Mouse (Mus musculus) MEL (cell line): Measurements from ENCODE around the gene Glrx2.

ENCODE experiments used
- CTCF ChIP-seq, 3 experiments: IDR thresholded peaks in 2 of 3; conservative IDR thresholded peaks in 1 of 3; 2 replicates each; pipeline ENCODE4 v1.5.1; 2011 to 2012; ENCODE audit warnings: low read length in 3 of 3, low read depth in 2 of 3, mild to moderate bottlenecking in 2 of 3, improper control_type of control experiment in 1 of 3, inconsistent platforms in 1 of 3, mixed read lengths in 1 of 3, moderate library complexity in 1 of 3; ENCODE audit not compliant: control insufficient read depth in 1 of 3, insufficient read depth in 1 of 3, poor library complexity in 1 of 3, severe bottlenecking in 1 of 3
- E2F4 ChIP-seq: IDR thresholded peaks from 2 replicates; pipeline ENCODE4 v1.6.1; 2011; ENCODE audit warnings: low read depth, low read length, improper control_type of control experiment, borderline replicate concordance
- ELF1 ChIP-seq: IDR thresholded peaks from 2 replicates; pipeline ENCODE4 v1.6.1; 2014; ENCODE audit warnings: low read depth, mild to moderate bottlenecking, inconsistent platforms, low read length, improper control_type of control experiment, moderate library complexity
- GATA1 ChIP-seq: IDR thresholded peaks from 2 replicates; pipeline ENCODE4 v1.6.1; 2011; ENCODE audit warnings: low read depth, low read length, improper control_type of control experiment
- HCFC1 ChIP-seq: IDR thresholded peaks from 2 replicates; pipeline ENCODE4 v1.6.1; 2012; ENCODE audit warnings: low read depth, mild to moderate bottlenecking, inconsistent platforms, low read length, improper control_type of control experiment, moderate library complexity
- MEF2A ChIP-seq: IDR thresholded peaks from 2 replicates; pipeline ENCODE4 v1.6.1; 2014; ENCODE audit warnings: low read depth, mild to moderate bottlenecking, inconsistent platforms, low read length, improper control_type of control experiment; ENCODE audit not compliant: poor library complexity, insufficient replicate concordance, severe bottlenecking; ENCODE audit errors: extremely low read depth
- NRF1 ChIP-seq: IDR thresholded peaks from 2 replicates; pipeline ENCODE4 v1.6.1; 2014; ENCODE audit warnings: low read depth, mild to moderate bottlenecking, inconsistent platforms, low read length, improper control_type of control experiment, moderate library complexity; ENCODE audit not compliant: poor library complexity, insufficient read depth, severe bottlenecking
- POLR2A ChIP-seq, 2 experiments: IDR thresholded peaks; 2 replicates each; pipeline ENCODE4 v1.6.1; 2011 to 2012; ENCODE audit warnings: low read length in 2 of 2, mild to moderate bottlenecking in 2 of 2, control low read depth in 1 of 2, improper control_type of control experiment in 1 of 2, low read depth in 1 of 2, moderate library complexity in 1 of 2; ENCODE audit not compliant: control insufficient read depth in 1 of 2, insufficient read depth in 1 of 2, poor library complexity in 1 of 2
- USF1 ChIP-seq: IDR thresholded peaks from 2 replicates; pipeline ENCODE4 v1.6.1; 2014; ENCODE audit warnings: low read depth, mild to moderate bottlenecking, inconsistent platforms, low read length, improper control_type of control experiment, moderate library complexity
- ZKSCAN1 ChIP-seq: IDR thresholded peaks from 2 replicates; pipeline ENCODE4 v1.6.1; 2012; ENCODE audit warnings: low read depth, mild to moderate bottlenecking, inconsistent platforms, low read length, improper control_type of control experiment, moderate library complexity
- ZMIZ1 ChIP-seq: IDR thresholded peaks from 2 replicates; pipeline ENCODE4 v1.6.1; 2012; ENCODE audit warnings: low read depth, mild to moderate bottlenecking, inconsistent platforms, low read length, improper control_type of control experiment, moderate library complexity

DNA sequence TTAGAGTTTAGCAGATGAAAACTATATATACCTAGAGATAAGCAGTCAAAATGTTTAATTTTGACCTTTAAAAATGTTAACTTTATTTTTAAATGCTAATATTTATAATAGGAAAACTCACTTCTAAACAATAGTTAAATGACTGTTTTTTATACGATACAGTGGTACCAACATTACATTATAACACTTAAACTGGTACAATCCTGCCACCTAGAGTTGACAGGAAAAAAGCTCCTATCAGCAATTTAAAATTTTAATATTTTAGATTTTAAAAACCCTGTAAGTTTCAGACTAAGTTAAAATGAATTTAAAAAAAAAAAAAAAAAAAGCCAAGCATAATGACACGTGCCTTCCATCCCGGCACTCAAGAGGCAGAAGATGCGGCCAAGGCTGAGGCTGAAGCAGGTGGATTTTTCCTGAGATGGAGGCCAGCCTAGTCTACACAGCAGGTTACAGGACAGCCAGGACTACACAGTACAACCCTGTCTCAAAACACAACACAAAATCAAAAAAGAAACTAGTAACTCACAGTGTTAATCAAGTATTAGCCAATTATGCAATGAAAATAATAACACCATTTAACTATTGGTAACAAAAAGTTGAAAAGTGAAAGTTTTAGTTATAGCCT is 40.3 kb upstream of the Glrx2 start:
- TF ChIP-seq CTCF (IDR thresholded peaks at IDR 0.05 in 2 of 3, conservative IDR thresholded peaks at IDR 0.05 in 1 of 3; ENCODE audit: control insufficient read depth in 1 of 3, insufficient read depth in 1 of 3, low read depth in 2 of 3, low read length in 3 of 3, poor library complexity in 1 of 3, severe bottlenecking in 1 of 3): peak in 1 of 3 experiments; percentile 37; a peak in 2 of 6 replicates
- TF ChIP-seq NRF1: no peak
- no peak for TF ChIP-seq POLR2A (IDR thresholded peaks at IDR 0.05; ENCODE audit: control insufficient read depth in 1 of 2, insufficient read depth in 1 of 2, low read depth in 1 of 2, low read length in 2 of 2, poor library complexity in 1 of 2)
- no peak for TF ChIP-seq MEF2A
- TF ChIP-seq HCFC1: no peak
- no peak for TF ChIP-seq ZKSCAN1
- no peak for TF ChIP-seq ZMIZ1
- no peak for TF ChIP-seq E2F4
- TF ChIP-seq USF1: no peak
- no peak for TF ChIP-seq GATA1
- TF ChIP-seq ELF1: no peak
